Mouse (Mus musculus) gastrocnemius, adult 2 months (tissue): ENCODE data around the gene Pknox1. TPM values are rescaled to one million over a fixed set of nuclear protein-coding genes. Genes with fewer than 3 reads are reported as not detected.
A peak's percentile ranks its signal among the peaks of the same experiment; 100 is the strongest.

Experiments
- DNase-seq: peaks from one replicate; pipeline ENCODE4 v3.0.0; 2022
- H3K27ac ChIP-seq: fragments of 200-600 bp; 2 replicates; pipeline ENCODE4 v1.8.1; 2022; ENCODE audit warnings: mild to moderate bottlenecking
- H3K4me3 ChIP-seq: fragments of 200-600 bp; 2 replicates; pipeline ENCODE4 v1.8.1; 2022; ENCODE audit warnings: mild to moderate bottlenecking, moderate library complexity
- CTCF ChIP-seq: fragments of 200-600 bp; IDR thresholded peaks from 2 replicates; pipeline ENCODE4 v1.8.1; 2022; ENCODE audit warnings: antibody characterized with exemption, mild to moderate bottlenecking, moderate library complexity
- intact Hi-C: fragments of 180-260 bp; cut with DNase I; formaldehyde crosslinking; loops from one replicate; pipeline ENCODE4 v1.15.1; 2025
- microRNA-seq: library from miRNA; unstranded; fragments of <30 nt; microRNA quantifications from one replicate; pipeline ENCODE4 v1.2.0, GENCODE M21; 2021
- total RNA-seq, 2 experiments: library from RNA; stranded (reverse); gene quantifications; 2 replicates each; pipeline ENCODE4 v1.2.3; 2021

The Pknox1 gene
- total RNA-seq, 2 experiments from 2014 or later = 7.0 to 7.1 TPM

- DNase-seq = no peak
- Histone ChIP-seq H3K4me3 (no peak overlapping the region), H3K27ac (no peak overlapping the region)
- no peak for TF ChIP-seq CTCF
- intact Hi-C loops = no loop called here
These were observed 81.9 kb downstream of the Pknox1 start for GRCm38 (mm10) chr17:31646199-31647002.

GRCm38 (mm10) chr17:31652152-31652551 is 87.6 kb downstream of the Pknox1 start:
- no peak for TF ChIP-seq CTCF
- intact Hi-C loops = no loop called here
- no peak for DNase-seq
- Histone ChIP-seq H3K27ac (no peak overlapping the region), H3K4me3 (no peak overlapping the region)

- no peak overlapping the region for H3K27ac ChIP-seq
- no peak for DNase-seq
- no peak for TF ChIP-seq CTCF
- intact Hi-C loops = no loop called here
- H3K4me3 ChIP-seq = no peak overlapping the region
These were observed 88.7 kb downstream of the Pknox1 start for GRCm38 (mm10) chr17:31653277-31653676.

GRCm38 (mm10) chr17:31655366-31655765 is 90.8 kb downstream of the Pknox1 start:
- Histone ChIP-seq H3K4me3 (no peak overlapping the region), H3K27ac (peak overlapping the region; percentile 1; the same call in 1 of the 2 replicates)
- TF ChIP-seq CTCF = no peak
- intact Hi-C loops = loop anchor here (5.0 kb wide), 1 partner anchor 88 kb away; no protein-coding TSS in a partner anchor
- DNase-seq = no peak

GRCm38 (mm10) chr17:31656682-31657081 is 92.1 kb downstream of the Pknox1 start:
- DNase-seq = no peak
- Histone ChIP-seq H3K4me3 (peak overlapping the region; percentile 74; the same call in 1 of the 2 replicates), H3K27ac (no peak overlapping the region)
- no peak for TF ChIP-seq CTCF
- intact Hi-C loops = loop anchor here (5.0 kb wide), 1 partner anchor 89 kb away; no protein-coding TSS in a partner anchor

Small RNA genes within 50 kb of the gene (microRNA-seq; reads per million reads assigned to microRNA genes)
- gene Gm24970 = not detected

Other genes starting within 250 kb of the Pknox1 start
- 1 to 10 TPM; 1.8 to 3.3 TPM for gene Pde9a, start 178.5 kb upstream of the Pknox1 start, total RNA-seq
- 1 to 10 TPM; 4.3 to 7.7 TPM for gene Wdr4, start 44.8 kb upstream of the Pknox1 start, total RNA-seq
- 100 to 1,000 TPM; 451 to 524 TPM for gene Ndufv3, start 44.6 kb upstream of the Pknox1 start, total RNA-seq
- gene Cbs, start 72.5 kb downstream of the Pknox1 start, total RNA-seq = under 1 TPM; 0.82 to 0.95 TPM
- gene U2af1, start 94.2 kb downstream of the Pknox1 start, total RNA-seq = 10 to 100 TPM; 67.8 to 68.3 TPM
- not detected for gene Cryaa, start 113.1 kb downstream of the Pknox1 start, total RNA-seq